Mouse (Mus musculus) neural tube, embryonic 12.5 days (tissue): Measurements from ENCODE around the gene Fmo9. TPM values are rescaled to one million over a fixed set of nuclear protein-coding genes. Genes with fewer than 3 reads are reported as not detected.

ENCODE experiments used
- ATAC-seq: fragments of 200-750 bp; cut with Nextera tagmentation; 2 replicates; pipeline ENCODE4 v1.8.0; 2017; ENCODE audit warnings: low read depth, mild to moderate bottlenecking, moderate TSS enrichment, moderate library complexity; ENCODE audit not compliant: low FRiP score
- H3K27ac ChIP-seq: fragments of 300-500 bp; sonication (generic); 2 replicates; pipeline ENCODE4 v1.5.1; 2016
- H3K27me3 ChIP-seq: fragments of 300-500 bp; sonication (generic); replicated peaks from 2 replicates; pipeline ENCODE4 v1.6.1; 2016; ENCODE audit warnings: mild to moderate bottlenecking
- H3K36me3 ChIP-seq: fragments of 300-500 bp; sonication (generic); 2 replicates; pipeline ENCODE4 v1.6.1; 2016; ENCODE audit warnings: mild to moderate bottlenecking
- H3K4me1 ChIP-seq: fragments of 300-500 bp; sonication (generic); 2 replicates; pipeline ENCODE4 v1.6.1; 2016
- H3K4me2 ChIP-seq: fragments of 300-500 bp; sonication (generic); replicated peaks from 2 replicates; pipeline ENCODE4 v1.6.1; 2016; ENCODE audit warnings: mild to moderate bottlenecking
- H3K4me3 ChIP-seq: fragments of 300-500 bp; sonication (generic); 2 replicates; pipeline ENCODE4 v1.5.1; 2016
- H3K9ac ChIP-seq: fragments of 300-500 bp; sonication (generic); 2 replicates; pipeline ENCODE4 v1.6.1; 2016; ENCODE audit warnings: mild to moderate bottlenecking
- H3K9me3 ChIP-seq: fragments of 300-500 bp; sonication (generic); 2 replicates; pipeline ENCODE4 v1.6.1; 2016; ENCODE audit warnings: mild to moderate bottlenecking
- WGBS: fragments of 180-500 bp; shearing (Covaris S2); methylation state at CpG from one replicate; pipeline ENCODE4 v1.1.7; 2016; 5-methylcytosine and 5-hydroxymethylcytosine counted together
- microRNA-seq: library from miRNA; unstranded; fragments of <30 nt; microRNA quantifications from one replicate; pipeline ENCODE4, GENCODE M21; 2017
- polyA plus RNA-seq: library from polyadenylated mRNA; unstranded; fragments of >200 nt; fragmentation: Nextera tagmentation; extraction: Ambion mirVana; gene quantifications from 2 replicates; pipeline ENCODE4 v1.2.1, GENCODE M21; 2016

Gene Fmo9
- polyA plus RNA-seq: not detected in 2 replicates

DNA sequence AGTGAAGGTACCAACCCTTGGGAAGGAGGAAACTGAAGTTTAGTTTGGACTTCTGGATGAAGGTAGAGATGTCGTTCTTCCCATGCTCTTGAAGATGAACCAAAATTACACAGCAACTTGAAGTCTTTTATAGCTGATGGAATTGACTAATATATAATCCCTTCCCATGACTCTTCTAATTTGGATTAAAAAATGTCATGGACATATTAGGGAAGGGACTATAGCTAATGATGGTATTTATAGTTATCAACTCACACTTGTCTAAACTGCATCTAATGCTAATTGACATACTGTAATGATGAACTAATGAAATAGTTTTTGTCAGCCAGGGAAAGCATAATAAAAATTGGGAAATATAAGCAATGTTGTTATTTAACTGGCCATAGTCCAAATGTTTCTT, at the start of gene Fmo9:
TSS of gene Fmo9 (minus strand) at position 101 of the 400 bp plus-strand sequence.
- Histone ChIP-seq H3K4me2 (no peak within 1 kb of the TSS), H3K27me3 (no peaks in the 10 kb centered on the region), H3K9me3 (no peaks in the 10 kb centered on the region), H3K27ac (no peak within 1 kb of the TSS), H3K36me3 (no peaks in the 10 kb centered on the region), H3K4me3 (no peak within 1 kb of the TSS), H3K9ac (no peak within 1 kb of the TSS), H3K4me1 (no peaks in the 10 kb centered on the region)
- no peak for ATAC-seq
- WGBS: 91% methylated on average over 1 of the region's 1 CpGs

DNA sequence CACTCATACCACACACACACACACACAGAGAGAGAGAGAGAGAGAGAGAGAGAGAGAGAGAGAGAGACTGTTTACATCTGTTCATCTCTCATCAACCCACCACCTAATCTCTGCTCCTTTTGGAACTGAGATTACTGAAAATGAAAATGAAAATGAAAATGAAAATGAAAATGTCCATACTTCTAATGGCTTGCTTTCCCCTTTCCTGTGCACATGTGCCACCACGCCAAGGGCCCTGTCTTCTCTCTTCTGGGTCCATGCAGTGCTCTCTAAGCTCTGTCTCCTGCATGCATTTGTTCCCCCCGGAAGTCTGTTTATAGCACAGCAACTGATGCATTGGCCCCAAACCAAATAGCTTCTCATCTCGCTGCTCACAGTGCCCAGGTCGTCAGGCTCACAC, 49.2 kb upstream of the Fmo9 start:
- no peak for ATAC-seq
- WGBS: 78% methylated on average over 4 of the region's 4 CpGs
- Histone ChIP-seq H3K36me3 (no peaks in the 10 kb centered on the region), H3K27ac (no peak overlapping the region), H3K9ac (no peak overlapping the region), H3K4me3 (no peak overlapping the region), H3K9me3 (no peaks in the 10 kb centered on the region), H3K4me2 (no peak overlapping the region), H3K4me1 (no peaks in the 10 kb centered on the region), H3K27me3 (no peaks in the 10 kb centered on the region)

DNA sequence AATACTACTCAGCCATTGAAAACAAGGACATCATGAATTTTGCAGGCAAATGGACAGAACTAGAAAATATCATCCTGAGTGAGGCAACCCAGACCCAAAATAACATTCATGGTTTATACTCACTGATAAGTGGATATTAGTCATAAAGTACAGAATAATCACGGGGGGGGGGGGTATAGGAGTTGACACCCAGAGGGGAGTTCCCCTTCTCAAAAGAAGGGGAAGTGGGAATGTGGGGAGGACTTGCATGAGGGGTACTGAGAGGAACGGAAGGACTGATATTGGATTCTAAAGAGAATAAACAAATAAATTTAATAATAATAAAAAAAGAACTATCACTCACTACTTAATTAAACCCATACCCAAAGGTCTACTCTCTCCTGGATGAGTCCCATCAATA, 48.6 kb upstream of the Fmo9 start:
- no peak overlapping the region for H3K4me2 ChIP-seq
- no peak for ATAC-seq
- H3K4me1 ChIP-seq: no peaks in the 10 kb centered on the region
- H3K9me3 ChIP-seq: no peaks in the 10 kb centered on the region
- H3K36me3 ChIP-seq: no peaks in the 10 kb centered on the region
- H3K9ac ChIP-seq: no peak overlapping the region
- H3K4me3 ChIP-seq: no peak overlapping the region
- 72% methylated on average over 2 of the region's 2 CpGs for WGBS
- H3K27me3 ChIP-seq: no peaks in the 10 kb centered on the region
- H3K27ac ChIP-seq: no peak overlapping the region

- no peak overlapping the region for H3K4me3 ChIP-seq
- no peak overlapping the region for H3K4me2 ChIP-seq
- H3K9ac ChIP-seq: no peak overlapping the region
- no peaks in the 10 kb centered on the region for H3K4me1 ChIP-seq
- no peaks in the 10 kb centered on the region for H3K9me3 ChIP-seq
- no peak for ATAC-seq
- WGBS: 87% methylated on average over 7 of the region's 7 CpGs
- H3K27ac ChIP-seq: no peak overlapping the region
- H3K27me3 ChIP-seq: no peaks in the 10 kb centered on the region
- no peaks in the 10 kb centered on the region for H3K36me3 ChIP-seq
Observed at GRCm38 (mm10) chr1:166710861-166711260, 29.2 kb upstream of the Fmo9 start.

GRCm38 (mm10) chr1:166702270-166702912, 20.7 kb upstream of the Fmo9 start:
- Histone ChIP-seq H3K36me3 (no peaks in the 10 kb centered on the region), H3K27me3 (no peaks in the 10 kb centered on the region), H3K4me2 (no peak overlapping the region), H3K9ac (no peak overlapping the region), H3K9me3 (no peaks in the 10 kb centered on the region), H3K4me3 (no peak overlapping the region), H3K27ac (no peak overlapping the region), H3K4me1 (no peaks in the 10 kb centered on the region)
- ATAC-seq: no peak
- 78% methylated on average over 10 of the region's 10 CpGs for WGBS

DNA sequence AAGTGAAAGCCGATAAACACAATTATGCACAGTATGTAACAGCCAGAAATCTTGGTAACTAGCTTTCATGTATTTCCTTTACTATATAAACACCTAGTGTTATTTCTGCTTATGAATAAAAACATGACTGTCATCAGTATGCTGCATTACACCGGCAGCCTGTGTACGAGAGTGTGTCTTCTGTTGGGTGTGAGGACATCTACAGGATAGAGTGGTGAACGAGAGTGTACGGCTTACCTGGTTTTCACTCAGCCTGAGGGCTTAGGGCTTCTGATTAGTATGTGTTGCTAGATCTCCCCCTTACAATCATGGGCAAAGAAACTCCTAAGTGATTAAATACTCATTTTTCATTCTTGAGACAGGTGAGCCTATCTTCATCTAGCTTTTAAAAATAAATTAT, 12.4 kb downstream of the Fmo9 start:
- Histone ChIP-seq H3K4me1 (no peaks in the 10 kb centered on the region), H3K27me3 (no peaks in the 10 kb centered on the region), H3K27ac (no peak overlapping the region), H3K4me3 (no peak overlapping the region), H3K9ac (no peak overlapping the region), H3K9me3 (no peaks in the 10 kb centered on the region), H3K36me3 (no peaks in the 10 kb centered on the region), H3K4me2 (no peak overlapping the region)
- no peak for ATAC-seq
- 92% methylated on average over 5 of the region's 5 CpGs for WGBS

DNA sequence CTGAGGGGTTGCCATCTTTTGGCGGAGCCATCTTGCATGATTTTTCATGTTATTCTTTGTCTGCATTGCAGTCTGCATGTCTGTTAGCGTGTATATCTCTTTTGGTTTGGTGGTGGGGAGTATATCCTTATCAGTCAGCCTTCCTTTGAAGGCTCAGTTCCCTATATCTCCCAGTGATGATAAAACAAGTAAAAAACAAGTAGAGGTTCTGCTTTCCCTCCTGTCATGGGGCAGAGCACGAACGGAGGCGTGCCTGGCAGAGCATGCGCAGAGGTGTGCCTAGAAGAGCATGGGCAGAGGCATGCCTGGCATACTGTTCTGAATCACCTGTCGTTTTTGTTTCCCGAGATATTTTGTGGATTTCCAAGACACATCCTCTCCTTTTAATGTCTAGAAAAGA, 20.8 kb downstream of the Fmo9 start:
- H3K27ac ChIP-seq: no peak overlapping the region
- no peak overlapping the region for H3K9ac ChIP-seq
- no peaks in the 10 kb centered on the region for H3K36me3 ChIP-seq
- H3K4me2 ChIP-seq: no peak overlapping the region
- ATAC-seq: no peak
- no peaks in the 10 kb centered on the region for H3K9me3 ChIP-seq
- no peaks in the 10 kb centered on the region for H3K27me3 ChIP-seq
- H3K4me3 ChIP-seq: no peak overlapping the region
- no peaks in the 10 kb centered on the region for H3K4me1 ChIP-seq
- 87% methylated on average over 8 of the region's 8 CpGs for WGBS

DNA sequence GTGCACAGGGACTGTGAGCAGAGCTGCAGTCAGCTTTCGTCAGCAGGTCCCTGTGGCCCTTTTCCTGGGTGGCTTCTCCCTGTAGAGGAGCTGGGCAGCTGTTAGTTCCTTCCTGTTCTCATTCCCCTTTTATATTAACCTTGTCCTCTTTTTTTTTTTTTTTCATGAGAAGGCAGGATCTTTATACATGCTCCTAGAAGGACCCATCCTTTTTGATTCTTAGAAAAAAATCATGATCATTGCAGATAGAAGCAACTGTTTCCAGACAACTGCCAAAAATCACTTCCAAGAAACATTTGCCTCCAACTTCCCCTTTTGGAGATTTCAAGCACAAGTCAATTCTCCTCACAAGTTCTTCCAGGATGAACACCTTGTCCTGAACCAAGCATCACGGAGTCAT, 34.1 kb downstream of the Fmo9 start, which contains the start of gene Gm4847:
TSS of gene Gm4847 (minus strand) at position 101 of the 400 bp plus-strand sequence.
- Histone ChIP-seq H3K27me3 (no peaks in the 10 kb centered on the region), H3K4me1 (no peaks in the 10 kb centered on the region), H3K36me3 (no peaks in the 10 kb centered on the region), H3K27ac (no peak within 1 kb of the TSS), H3K4me3 (no peak within 1 kb of the TSS), H3K9me3 (no peaks in the 10 kb centered on the region), H3K4me2 (no peak within 1 kb of the TSS), H3K9ac (no peak within 1 kb of the TSS)
- 96% methylated on average over 2 of the region's 2 CpGs for WGBS
- no peak for ATAC-seq

Small RNA genes lying within 50 kb of the gene (microRNA-seq; reads per million reads assigned to microRNA genes)
- gene Gm22992: not detected

Other genes with a start within 250 kb of the Fmo9 start
- not detected in 2 replicates for gene Gm4846, start 184.3 kb downstream of the Fmo9 start, polyA plus RNA-seq
- gene Gm4847, start 34.2 kb downstream of the Fmo9 start, polyA plus RNA-seq: not detected in 2 replicates